Mouse (Mus musculus): ENCODE results near the gene Elf2.
"Not testable (repeated sequence)": the region's sequence is repeated elsewhere in the genome, so short reads cannot be mapped to it uniquely, and the experiment has no call there.

The Elf2 gene

DNA sequence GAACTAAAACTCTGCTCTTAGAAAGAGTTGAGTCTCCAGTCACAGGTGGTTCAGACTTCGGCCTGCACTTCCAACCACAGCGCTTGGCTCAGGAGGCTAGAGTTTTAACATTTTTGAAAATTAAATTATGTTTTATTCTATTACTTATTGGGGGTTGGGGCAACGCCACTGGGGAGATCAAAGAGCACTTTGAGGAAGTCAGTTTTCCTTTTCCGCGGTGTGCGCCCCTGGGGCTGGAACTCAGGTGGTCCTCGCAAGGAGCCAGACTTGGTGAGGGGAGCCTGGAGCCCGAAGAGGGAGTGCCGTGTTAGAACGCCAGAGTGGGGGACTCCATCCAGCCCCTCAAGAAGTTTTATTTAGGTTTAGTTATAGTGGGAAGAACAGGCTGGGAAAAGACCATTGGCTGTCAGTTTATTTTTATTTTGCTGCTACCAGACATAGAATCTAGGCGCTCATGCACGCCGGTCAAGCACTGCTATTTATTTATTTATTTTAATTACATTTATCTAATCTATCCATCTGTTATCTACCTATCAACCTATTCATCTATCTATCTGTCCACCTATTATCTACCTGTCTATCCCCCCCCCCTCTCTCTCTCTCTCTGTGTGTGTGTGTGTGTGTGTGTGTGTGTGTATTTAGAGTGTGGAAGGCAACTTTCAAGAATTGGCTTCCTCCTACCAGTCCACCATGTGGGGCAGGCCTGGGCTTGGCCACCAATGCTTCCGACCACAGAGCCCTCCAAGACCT, 19.3 kb upstream of the Elf2 start:
- DNase-seq (ENCODE audit: low spot score) = no peak

DNA sequence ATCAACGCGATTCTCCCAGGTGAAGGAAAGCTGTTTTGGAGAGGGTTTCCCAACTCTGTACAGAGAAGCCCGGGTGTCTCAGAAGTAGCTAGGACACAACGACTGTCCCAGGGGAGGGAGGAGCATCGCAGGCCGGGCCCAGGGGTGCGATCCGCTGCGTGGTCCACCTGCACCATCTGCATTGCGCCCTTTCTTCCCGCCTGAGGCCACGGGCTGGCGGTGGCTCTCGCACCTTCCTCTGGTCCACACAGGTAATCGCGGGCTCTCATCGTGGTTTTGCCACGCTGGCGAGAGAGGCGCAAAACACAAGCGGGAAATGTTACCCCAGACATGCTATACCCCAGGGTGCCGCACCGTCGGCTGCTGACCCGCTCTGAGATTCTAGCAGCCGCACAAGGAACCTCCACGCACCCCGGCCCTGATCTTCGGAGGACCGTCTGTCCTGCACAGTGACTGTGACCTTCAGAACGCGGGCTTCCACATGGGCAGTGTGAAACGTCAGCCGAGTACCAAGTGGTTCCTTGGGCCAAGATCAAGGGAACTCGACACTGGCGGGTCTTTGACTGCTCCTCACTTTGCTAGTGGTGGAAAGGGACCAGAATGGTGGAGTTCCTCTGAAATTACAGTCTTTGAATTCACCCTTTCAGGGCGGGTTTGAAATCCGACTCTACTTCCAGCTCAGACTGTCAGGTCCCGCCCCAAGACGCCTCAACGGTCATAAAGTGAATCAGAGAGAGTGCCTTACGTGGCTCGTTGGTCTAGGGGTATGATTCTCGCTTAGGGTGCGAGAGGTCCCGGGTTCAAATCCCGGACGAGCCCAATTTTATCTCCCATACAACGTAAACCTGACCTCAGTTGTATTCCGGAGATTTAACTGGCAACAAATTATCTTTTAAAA, 18.4 kb upstream of the Elf2 start:
- peak; percentile 67 for DNase-seq (ENCODE audit: low spot score)

DNA sequence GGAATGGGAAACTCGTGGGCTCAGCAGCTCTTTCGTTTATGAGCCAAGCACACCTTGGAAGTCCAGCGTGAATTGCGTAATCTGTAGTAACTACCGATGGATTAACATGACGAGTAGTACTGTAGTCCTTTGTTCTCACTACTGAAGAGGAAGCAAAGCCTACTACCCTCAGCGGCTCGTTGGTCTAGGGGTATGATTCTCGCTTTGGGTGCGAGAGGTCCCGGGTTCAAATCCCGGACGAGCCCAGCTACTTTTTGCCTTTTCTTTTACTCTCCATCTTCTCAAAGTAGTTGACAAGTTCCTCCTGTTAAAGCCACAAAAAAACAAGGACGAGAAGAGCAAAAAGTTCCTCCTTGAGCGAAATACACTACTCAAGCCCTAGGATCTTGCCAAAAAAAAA, 17.7 kb upstream of the Elf2 start:
- DNase-seq (ENCODE audit: low spot score) = peak; percentile 71

DNA sequence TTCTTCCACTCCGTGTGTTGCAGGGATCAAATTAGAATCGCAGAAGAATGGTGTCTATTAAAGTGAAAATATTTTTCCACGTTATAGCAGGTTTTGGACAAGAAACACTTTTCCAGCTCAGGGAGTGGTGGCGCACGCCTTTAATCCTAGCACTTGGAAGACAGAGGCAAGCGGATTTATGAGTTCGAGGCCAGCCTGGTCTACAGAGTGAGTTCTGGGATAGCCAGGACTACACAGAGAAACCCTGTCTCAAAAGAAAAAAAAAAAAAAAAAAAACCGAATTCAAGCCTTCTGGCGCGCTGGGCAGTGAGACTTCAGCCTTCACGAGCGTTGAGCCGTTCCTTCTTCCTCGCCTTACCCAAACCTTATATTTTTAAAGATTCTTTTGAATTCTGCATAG, 17.2 kb upstream of the Elf2 start:
- no peak for DNase-seq (ENCODE audit: low spot score)

DNA sequence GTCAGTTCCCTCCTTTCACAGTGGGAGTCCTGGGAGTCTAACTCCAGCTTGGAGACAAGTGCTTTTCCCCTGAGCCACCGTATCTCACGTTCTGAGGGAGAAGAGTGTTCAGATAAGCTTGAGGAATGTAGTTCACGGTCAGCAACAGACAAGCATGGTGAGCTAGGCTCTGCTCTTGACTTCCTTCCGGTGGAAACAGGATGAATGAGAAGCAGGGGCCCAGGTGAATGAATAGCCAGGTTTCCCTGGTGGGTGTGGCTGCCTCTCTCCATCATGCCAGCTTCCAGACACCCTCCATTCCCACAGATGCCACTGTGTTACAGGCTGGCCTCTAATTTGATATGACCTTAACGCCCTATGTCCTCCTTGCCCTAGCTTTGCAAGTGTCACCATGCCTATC, 16.6 kb upstream of the Elf2 start:
- DNase-seq (ENCODE audit: low spot score) = no peak

DNA sequence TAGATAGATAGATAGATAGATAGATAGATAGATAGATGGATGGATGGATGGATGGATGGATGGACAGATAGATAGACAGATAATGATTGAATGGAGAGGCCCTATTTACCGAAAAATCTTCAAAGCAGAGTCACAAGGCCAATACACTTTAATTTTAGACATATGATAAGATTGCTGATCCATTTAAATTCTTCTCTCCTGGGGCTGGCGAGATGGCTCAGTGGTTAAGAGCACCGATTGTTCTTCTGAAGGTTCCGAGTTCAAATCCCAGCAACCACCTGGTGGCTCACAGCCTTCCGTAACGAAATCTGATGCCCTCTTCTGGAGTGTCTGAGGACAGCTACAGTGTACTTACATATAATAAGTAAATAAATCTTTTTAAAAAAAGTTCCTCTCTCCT, 14.5 kb upstream of the Elf2 start:
- DNase-seq (ENCODE audit: low spot score) = not testable (repeated sequence)

DNA sequence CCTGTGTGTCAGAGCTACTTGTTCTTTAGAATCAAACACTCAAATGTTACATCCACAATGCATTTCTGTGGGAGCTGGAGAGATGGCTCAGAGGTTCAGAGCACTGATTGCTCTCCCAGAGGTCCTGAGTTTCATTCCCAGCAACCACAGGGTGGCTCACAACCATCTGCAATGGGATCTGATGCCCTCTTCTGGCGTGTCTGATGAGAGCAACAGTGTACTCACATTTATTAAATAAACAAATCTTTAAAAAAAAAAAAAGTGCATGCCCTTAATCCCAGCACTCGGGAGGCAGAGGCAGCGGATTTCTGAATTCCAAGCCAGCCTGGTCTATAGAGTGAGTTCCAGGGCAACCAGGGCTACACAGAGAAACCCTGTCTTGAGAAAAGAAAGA, 13.6 kb upstream of the Elf2 start:
- no peak for DNase-seq (ENCODE audit: low spot score)

DNA sequence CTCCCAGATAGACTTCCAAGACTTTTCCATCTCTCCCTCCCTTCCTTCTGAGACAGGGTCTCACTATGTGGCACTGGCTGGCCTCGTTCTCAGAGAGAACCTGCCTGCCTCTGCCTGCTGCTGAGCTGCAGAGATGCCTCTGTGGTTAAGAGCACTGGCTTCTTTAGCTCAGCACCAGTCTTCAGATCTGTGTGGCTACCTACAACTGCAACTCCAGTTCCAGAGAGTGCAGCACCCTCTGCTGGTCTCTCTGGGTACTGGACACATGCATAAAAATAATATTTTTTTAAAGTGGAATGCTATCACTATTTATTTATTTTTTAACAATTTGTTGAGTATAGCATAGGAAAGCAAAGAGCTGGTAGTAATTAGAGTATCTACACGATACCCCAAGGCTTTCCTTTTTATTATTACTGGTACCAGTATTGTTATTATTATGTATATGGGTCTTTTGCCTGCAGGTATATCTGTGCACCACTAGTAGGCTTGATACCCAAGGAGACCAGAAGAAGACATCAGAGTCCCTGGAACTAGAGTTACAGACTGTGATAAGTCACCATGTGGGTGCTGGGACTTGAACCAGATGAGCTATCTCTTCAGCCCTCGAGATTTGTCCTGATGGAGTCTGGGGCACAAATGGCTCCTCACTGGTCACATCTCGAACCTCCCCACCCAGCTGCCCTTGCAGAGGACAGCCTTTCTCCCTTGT, 13.0 kb upstream of the Elf2 start:
- peak; percentile 45 for DNase-seq (ENCODE audit: low spot score)

DNA sequence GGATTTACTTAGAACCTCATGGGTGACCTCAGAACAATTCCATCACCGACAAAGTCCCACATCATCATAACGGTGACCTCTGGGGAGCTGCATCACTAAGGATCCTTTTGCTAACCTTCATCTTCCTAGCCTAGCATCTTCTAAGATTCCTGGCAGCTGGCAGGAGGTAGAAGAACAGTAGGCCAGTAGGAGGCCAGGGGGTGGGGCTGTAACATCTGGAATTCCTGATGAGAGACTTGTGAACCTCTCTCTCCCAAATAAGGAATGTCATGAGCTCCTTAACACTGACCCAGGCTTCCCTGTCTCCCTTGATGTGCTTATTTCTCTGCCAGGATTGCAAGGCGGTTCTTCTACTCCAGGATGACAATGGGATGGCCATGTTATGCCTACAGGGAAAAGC, 10.3 kb upstream of the Elf2 start:
- DNase-seq (ENCODE audit: low spot score) = no peak

DNA sequence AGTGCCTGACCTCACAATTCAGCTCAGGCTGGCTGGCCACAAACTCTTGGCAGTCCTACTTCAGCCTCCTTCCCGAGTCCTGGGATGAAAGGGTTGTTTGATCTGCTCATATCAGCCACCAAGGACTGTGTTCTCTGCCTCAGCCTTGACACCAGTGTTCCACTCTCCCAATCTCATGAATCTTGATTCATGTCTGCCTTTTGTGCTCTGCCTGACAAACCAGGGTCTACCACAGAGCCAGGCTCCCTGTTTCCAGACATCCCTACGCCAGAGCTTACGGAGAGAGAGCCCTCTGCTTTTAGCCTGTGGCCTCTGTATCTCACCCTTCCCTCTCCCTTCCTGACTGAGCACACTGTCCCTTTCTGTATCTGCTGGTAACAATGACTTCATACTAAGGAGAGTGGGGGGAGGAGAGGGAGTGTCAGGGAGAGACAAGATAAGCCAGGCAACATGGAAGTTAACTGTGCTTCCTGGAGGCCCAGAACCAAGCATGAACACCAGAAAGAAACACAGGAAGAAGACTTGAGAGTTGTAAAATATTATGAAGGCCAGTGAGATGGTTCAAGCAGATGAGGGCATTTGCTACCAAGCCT, 8.3 kb upstream of the Elf2 start:
- DNase-seq (ENCODE audit: low spot score) = no peak

DNA sequence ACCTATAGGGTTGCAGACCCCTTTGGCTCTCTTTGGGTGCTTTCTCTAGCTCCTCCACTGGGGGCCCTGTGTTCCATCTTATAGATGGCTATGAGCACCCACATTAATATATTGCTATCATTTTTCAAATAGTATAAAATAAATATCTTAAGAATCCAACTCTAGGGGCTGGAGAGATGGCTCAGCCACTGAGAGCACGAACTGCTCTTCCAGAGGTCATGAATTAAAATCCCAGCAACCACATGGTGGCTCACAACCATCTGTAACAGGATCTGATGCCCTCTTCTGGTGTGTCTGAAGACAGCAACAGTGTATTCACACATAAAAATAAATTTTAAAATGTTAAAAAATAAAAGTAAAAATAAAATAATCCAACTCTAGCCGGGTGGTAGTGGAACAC, 4.6 kb upstream of the Elf2 start:
- not testable (repeated sequence) for DNase-seq (ENCODE audit: low spot score)

DNA sequence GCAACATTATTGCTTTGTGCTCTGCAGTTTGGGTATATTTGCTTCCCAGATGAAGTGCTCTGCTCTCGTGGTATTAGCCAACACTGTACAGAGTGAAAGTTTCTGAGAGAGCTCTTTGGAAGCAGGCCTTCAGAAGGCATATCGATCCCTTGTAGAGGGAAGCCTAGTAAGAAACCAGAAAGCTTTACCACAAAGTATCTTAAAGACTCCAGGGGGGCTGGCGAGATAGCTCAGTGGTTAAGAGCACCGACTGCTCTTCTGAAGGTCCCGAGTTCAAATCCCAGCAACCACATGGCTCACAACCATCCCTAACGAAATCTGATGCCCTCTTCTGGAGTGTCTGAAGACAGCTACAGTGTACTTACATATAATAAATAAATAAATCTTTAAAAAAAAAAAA, 3.7 kb upstream of the Elf2 start:
- DNase-seq (ENCODE audit: low spot score) = not testable (repeated sequence)

DNA sequence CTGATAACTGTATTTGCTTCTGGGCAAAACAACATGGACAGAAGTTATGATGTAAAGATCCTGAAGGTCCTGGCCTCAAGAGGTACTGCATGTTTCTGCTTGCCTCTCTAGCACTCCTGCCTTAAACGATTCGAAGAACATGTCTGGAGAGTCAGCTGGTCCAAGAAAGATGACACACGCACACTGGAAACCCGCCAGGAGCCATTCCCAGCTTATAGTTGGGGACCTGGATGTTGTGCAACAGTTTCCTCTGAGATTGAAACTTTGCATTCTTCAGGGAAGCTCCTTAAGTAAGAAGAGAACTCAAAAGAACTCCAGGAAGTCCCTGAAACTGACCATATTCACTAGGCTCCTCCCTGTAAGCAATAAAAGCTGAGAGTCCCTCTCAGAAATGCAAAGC, 2.8 kb upstream of the Elf2 start:
- DNase-seq (ENCODE audit: low spot score) = no peak

DNA sequence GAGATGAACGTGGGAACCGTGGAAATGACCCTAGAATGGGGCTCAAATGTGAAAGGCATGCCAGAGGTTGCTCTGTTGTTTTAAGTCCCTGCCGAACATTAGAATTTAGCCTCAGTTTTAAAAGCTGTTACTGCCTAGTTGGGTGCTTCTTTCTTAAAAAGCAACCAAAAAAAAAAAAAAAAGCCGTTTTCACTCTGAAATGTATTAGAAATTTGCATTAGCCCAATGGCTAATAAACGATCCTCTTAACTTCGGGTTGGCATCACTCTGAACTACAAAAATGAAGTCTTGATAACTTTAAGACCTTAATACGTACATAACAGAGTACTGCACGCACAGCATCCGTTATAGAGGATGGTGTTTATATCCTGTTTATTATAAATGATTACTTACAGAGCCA, 1.7 kb upstream of the Elf2 start:
- no peak for DNase-seq (ENCODE audit: low spot score)

DNA sequence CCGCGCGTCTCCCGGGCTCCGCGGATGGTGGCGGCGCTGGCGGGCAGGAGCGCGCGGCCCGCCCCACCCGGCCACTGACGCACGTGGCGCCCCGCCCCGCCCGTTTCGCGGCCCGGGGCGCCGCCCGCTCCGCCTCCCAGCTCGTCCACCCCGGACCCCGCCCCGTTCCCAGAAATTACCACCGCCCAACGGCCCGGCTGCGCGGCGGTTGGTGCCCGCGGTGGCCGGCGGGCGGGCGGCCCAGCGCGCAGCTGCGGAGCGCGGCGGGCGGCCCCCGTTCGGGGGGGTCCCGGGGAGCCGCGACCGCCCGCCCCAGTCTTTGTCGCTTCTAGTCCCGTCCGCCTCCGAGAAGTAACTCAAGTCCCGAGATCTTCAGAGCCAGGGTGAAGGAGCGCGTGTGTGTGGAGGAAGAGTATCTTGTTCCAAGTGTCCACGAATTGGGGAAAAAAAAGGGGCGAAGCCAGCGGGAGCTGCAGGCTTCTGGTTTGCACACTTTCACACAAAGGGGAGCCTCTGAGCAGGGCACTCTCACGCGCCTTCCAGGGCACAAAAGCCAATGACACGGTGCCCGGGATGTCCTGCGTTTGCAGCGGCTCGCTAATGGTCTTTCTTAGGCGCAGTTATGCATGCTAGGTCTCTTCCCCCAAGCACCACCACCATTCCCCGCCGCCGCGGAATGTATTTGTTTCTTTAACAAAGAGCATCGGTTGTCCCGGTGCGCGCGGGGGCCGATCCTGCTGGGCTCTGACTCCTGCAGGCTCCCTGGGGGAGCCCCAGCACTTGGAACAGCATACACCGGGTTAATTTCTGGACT, 1.0 kb upstream of the Elf2 start:
- DNase-seq (ENCODE audit: low spot score) = peak; percentile 81

DNA sequence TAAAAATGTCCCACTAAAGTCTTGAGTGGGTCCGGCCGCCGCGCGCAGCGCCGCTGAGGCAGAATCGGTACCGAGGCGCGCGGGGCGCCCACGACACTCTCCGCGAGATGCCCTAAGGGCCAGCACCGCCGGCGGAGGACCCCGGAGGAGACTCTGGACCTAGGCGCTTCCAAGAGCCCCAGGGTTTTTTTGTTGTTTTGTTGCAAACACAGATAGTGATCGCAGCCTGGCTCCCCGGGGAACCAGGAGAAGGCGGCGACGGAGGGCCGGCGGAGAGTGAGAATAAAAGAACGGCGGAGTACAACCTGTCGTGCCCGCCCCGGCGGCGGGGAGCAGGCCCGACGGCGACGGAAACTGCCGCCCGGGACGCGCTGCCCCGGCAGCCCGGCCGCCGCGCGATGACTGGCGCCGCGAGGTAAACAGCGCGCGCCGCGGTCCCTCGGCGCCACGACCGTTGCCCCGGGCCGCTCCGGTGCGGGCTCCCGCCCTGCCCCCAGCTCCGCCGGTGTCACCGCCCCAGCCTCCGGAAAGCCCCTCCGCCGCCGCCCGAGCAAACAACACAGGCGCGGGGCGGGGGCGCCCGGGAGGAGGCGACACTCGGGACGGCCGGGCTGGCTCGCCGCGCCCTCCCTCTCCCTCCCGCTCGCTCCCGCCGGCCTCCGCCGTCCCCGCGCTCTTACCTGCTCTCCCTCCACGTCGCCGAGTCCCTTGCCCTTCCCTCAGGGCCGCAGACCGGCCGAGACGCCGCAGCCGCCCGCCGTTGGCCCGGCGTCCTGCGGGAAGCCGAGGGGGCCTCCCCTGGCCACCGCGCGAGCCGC, 520 bp downstream of the Elf2 start:
- peak; percentile 40 for DNase-seq (ENCODE audit: low spot score)

DNA sequence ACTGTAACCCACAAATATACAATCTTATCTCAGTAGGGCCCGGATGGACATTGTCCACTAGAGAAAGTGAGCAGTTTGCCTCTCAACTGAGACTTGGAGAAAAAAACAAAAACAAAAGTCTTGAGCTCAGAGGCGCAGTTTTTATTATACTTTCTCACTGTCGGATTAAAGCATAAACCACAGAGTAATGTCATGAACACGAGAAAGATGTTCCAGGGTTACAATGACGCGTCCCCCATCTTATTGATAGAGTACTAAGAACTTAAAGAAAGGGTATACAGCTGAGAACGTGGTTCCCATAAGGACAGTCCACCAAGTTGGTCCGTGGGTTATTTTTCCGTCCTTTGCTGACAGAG, 1.1 kb downstream of the Elf2 start:
- no peak for DNase-seq (ENCODE audit: low spot score)

DNA sequence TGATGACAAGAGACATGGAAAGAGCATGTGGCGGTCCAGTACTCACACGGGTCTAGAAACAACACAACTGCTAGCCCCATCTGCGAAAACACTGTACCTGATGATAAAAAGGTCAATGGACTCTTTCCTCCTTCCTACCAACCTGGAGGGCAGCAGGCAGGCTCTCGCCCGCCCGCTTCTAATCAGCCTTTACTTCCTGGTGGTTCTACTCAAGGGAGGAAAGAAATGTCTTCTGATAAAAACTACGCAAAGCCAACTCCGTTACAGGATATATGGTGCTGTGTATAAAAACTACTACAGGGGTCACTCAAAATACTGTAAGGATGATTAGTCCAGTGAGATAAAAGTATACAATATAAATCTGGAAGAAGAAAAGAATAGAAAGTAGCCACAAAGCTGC, 5.1 kb downstream of the Elf2 start:
- no peak for DNase-seq (ENCODE audit: low spot score)

DNA sequence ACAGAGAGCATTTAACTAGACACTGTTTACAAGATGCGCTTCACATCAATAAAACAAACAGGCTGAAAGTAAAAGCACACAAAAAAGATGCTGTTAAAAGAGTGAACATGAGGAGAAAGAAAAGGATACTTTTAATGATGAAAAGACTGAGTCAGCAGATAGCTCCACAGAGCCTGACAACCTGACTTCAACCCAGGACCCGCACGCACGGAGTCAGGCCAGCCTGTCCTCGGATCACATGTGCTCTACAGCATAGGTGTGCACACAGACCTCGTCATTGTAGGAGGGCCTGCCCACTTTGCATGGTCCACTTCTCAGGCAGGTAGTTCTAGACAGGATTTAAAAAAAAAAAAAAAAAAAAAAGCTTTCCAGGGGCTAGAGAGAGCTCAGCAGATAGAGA, 6.5 kb downstream of the Elf2 start:
- DNase-seq (ENCODE audit: low spot score) = no peak

DNA sequence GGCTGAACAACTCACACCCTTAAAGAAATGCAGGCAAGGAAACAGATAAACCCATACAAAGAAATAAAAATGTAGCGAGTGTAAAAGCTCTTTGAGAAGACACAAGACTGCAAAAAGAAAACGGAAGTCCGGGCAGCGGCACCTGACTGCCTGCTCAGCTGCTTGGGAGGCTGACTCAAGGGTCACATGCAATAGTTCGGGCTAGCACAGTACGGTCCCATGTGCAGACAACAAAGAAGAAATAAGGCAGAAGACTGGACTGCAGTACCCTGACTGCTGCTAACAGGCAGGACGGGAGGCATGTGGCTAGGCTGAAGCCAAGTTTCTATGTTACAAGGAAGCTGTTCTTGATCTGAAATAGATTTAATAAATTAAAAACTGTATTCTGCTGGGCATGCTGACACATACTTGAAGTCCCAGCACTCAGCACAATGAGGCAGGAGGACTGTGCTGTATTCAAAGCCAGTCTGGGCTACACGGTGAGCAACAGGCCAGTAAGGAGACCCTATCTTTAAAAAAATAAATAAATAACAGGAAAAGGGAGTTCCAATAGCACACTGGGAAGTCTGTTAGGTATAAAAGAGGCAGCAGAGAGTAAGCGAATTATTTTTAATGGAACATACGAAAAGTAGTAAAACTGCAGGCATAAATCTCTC, 7.1 kb downstream of the Elf2 start:
- DNase-seq (ENCODE audit: low spot score) = peak; percentile 30
